Mouse (Mus musculus) neural tube, embryonic 10.5 days (tissue): ENCODE measurements around the gene Hsd17b13.
A peak's percentile ranks its signal among the peaks of the same experiment; 100 is the strongest.

Experiments used
- DNase-seq: peaks from one replicate; pipeline ENCODE4 v3.0.0-alpha.2; 2017; ENCODE audit warnings: low spot score; ENCODE audit errors: extremely low spot score

Gene Hsd17b13

GRCm38 (mm10) chr5:103926398-103926797, 50.8 kb downstream of the Hsd17b13 start:
- peak; percentile 33 for DNase-seq

- DNase-seq: no peak
Measured at GRCm38 (mm10) chr5:103923755-103924154, 53.5 kb downstream of the Hsd17b13 start.

GRCm38 (mm10) chr5:103923101-103923500, 54.1 kb downstream of the Hsd17b13 start:
- DNase-seq: no peak

GRCm38 (mm10) chr5:103922436-103922835, 54.8 kb downstream of the Hsd17b13 start:
- DNase-seq: no peak

GRCm38 (mm10) chr5:103919497-103919896, 57.7 kb downstream of the Hsd17b13 start:
- no peak for DNase-seq

GRCm38 (mm10) chr5:103918233-103918632, 59.0 kb downstream of the Hsd17b13 start:
- DNase-seq: no peak

- DNase-seq: no peak
Measured at GRCm38 (mm10) chr5:103917357-103917895, 59.8 kb downstream of the Hsd17b13 start.

- no peak for DNase-seq
Measured at GRCm38 (mm10) chr5:103916595-103917356, 60.4 kb downstream of the Hsd17b13 start.

GRCm38 (mm10) chr5:103914335-103915226, 62.6 kb downstream of the Hsd17b13 start:
- no peak for DNase-seq

GRCm38 (mm10) chr5:103913150-103913549, 64.1 kb downstream of the Hsd17b13 start:
- DNase-seq: no peak

GRCm38 (mm10) chr5:103911555-103911954, 65.7 kb downstream of the Hsd17b13 start:
- DNase-seq: no peak

GRCm38 (mm10) chr5:103910748-103911409, 66.3 kb downstream of the Hsd17b13 start, which contains the start of gene Klhl8:
Gene Klhl8, minus strand, starts transcription at chr5:103911259.
- DNase-seq: peak; percentile 83

GRCm38 (mm10) chr5:103910156-103910555, 67.1 kb downstream of the Hsd17b13 start:
- DNase-seq: no peak

- no peak for DNase-seq
Measured at GRCm38 (mm10) chr5:103909466-103909865, 67.7 kb downstream of the Hsd17b13 start.

- DNase-seq: no peak
Measured at GRCm38 (mm10) chr5:103908851-103909250, 68.4 kb downstream of the Hsd17b13 start.

- no peak for DNase-seq
Measured at GRCm38 (mm10) chr5:103907844-103908243, 69.4 kb downstream of the Hsd17b13 start.

- no peak for DNase-seq
Measured at GRCm38 (mm10) chr5:103906173-103906572, 71.0 kb downstream of the Hsd17b13 start.
